Comparison of ENCODE assay signal across 8 mouse cellular contexts in the genomic region with DNA sequence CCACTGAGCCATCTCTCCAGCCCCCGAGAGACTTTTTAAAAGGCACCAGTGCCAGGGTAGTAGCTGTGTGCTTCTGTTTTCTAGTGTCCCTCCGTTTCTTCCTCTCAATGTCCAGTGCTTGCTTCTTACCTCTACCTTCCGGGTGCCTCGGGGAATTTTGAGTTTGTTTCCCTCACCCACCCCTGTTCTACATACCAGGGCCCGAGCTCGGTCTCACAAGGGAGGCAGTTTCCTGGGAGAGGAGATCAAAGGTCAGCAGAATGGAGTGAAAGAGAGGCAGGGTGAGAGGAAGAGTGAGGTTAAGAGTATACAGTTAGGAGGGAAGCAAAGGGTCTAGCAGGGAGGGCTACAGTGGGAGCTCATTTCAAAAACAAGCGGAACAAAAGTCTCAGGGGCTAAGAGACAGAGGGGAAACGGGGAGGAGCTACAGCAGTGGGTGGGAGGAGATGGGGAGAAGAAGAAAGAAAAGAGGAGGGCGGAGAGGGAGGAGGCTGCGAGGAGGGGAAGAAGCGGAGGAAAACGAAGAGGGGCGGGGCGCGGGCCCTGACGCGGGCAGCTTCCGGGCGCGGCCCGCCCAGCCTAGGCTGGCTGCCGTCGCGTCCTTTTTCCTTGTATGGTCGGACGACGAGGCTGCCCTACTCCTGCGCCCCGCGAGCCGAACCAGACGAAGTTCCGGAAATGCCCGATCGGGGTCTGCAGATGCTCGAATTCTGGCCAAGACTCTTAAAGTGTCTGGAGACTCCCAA. TPM values are rescaled to one million over a fixed set of nuclear protein-coding genes. Genes with fewer than 3 reads are reported as not detected.
A peak's percentile ranks its signal among the peaks of the same experiment; 100 is the strongest.
DNase-seq lines count a peak whose midpoint lies in the region; ATAC-seq and TF ChIP-seq lines count a peak whose summit lies in the region.

No protein-coding gene starts in this region.

- peak; percentile 96 for DNase-seq in R1 (ENCODE audit: low read depth, low spot score)
- peak; percentile 81 to 89 for DNase-seq in cerebellum, postnatal 10 days
- DNase-seq in frontal cortex, postnatal 14 days (ENCODE audit: low spot score in 2 of 2) = peak; percentile 65 to 67
- DNase-seq in left cerebral cortex, adult 2 months (ENCODE audit: extremely low spot score in 1 of 2, low spot score in 2 of 2) = peak; percentile 71 to 80
- peak; percentile 57 to 78 for DNase-seq in right cerebral cortex, adult 2 months (ENCODE audit: low spot score in 2 of 2)
- peak; percentile 95 for DNase-seq in urinary bladder, postnatal 14 days (ENCODE audit: low spot score)

- no peak; the same call in 1 of the 2 replicates for TF ChIP-seq CTCF in left cerebral cortex, adult 2 months (IDR thresholded peaks at IDR 0.05)

- no peaks in the 10 kb centered on the region for H3K9me3 ChIP-seq in hindbrain, embryonic 13.5 days

- peaks cover 11% of the 10 kb centered on the region for H3K27me3 ChIP-seq in hindbrain, embryonic 13.5 days

- H3K36me3 ChIP-seq in hindbrain, embryonic 13.5 days = no peaks in the 10 kb centered on the region

- ATAC-seq in hindbrain, embryonic 13.5 days (ENCODE audit: low FRiP score) = peak; percentile 16
- peak; percentile 24 for ATAC-seq in megakaryocyte, adult 5-6 weeks (ENCODE audit: poor library complexity, severe bottlenecking)

- H3K4me3 ChIP-seq in hindbrain, embryonic 13.5 days = peak overlapping the region; percentile 42
- H3K4me3 ChIP-seq in left cerebral cortex, adult 2 months = peak overlapping the region; percentile 54

- H3K4me1 ChIP-seq in hindbrain, embryonic 13.5 days (replicated peaks) = peaks cover 65% of the 10 kb centered on the region

- intact Hi-C loops in left cerebral cortex, adult 2 months (cut with DNase I) = no loop called here

- peak overlapping the region; percentile 90 for H3K27ac ChIP-seq in hindbrain, embryonic 13.5 days
- peak overlapping the region; percentile 91 for H3K27ac ChIP-seq in left cerebral cortex, adult 2 months

- peak overlapping the region; percentile 72 for H3K9ac ChIP-seq in hindbrain, embryonic 13.5 days

- WGBS in hindbrain, embryonic 13.5 days = under 1% methylated on average over 35 of the region's 36 CpGs

- H3K4me2 ChIP-seq in hindbrain, embryonic 13.5 days = peak overlapping the region; percentile 62

RNA-seq across cellular contexts. Expression of a gene that starts 3.0 kb away (rescaled TPM):
- 32.0 and 34.6 TPM in 2 replicates for polyA plus RNA-seq in hindbrain, embryonic 13.5 days (2015; fragmentation: Nextera tagmentation; extraction: Ambion mirVana)
- total RNA-seq in left cerebral cortex, adult 2 months (2021) = 1 to 10 TPM; 7.1 to 7.7 TPM
- total RNA-seq in megakaryocyte, adult 5-6 weeks (2015) = 11.5 and 15.2 TPM in 2 replicates
- 6.1 and 6.3 TPM in 2 replicates for total RNA-seq in megakaryocyte, adult 5-6 weeks (2017)

RNA-seq across cellular contexts. Expression of a gene that starts 4.7 kb away (rescaled TPM):
- 4.6 and 4.9 TPM in 2 replicates for polyA plus RNA-seq in hindbrain, embryonic 13.5 days (2015; fragmentation: Nextera tagmentation; extraction: Ambion mirVana)
- total RNA-seq in left cerebral cortex, adult 2 months (2021) = 1 to 10 TPM; 2.3 to 2.8 TPM
- 350 and 368 TPM in 2 replicates for total RNA-seq in megakaryocyte, adult 5-6 weeks (2015)
- 118 and 143 TPM in 2 replicates for total RNA-seq in megakaryocyte, adult 5-6 weeks (2017)

RNA-seq across cellular contexts. Expression of a gene that starts 17.2 kb away (rescaled TPM):
- polyA plus RNA-seq in hindbrain, embryonic 13.5 days (2015; fragmentation: Nextera tagmentation; extraction: Ambion mirVana) = 43.7 and 44.8 TPM in 2 replicates
- total RNA-seq in left cerebral cortex, adult 2 months (2021) = 10 to 100 TPM; 18.1 to 18.8 TPM
- total RNA-seq in megakaryocyte, adult 5-6 weeks (2015) = 14.7 and 15.4 TPM in 2 replicates
- total RNA-seq in megakaryocyte, adult 5-6 weeks (2017) = 9.0 and 9.4 TPM in 2 replicates

RNA-seq across cellular contexts. Expression of a gene that starts 17.4 kb away (rescaled TPM):
- 93.0 and 100 TPM in 2 replicates for polyA plus RNA-seq in hindbrain, embryonic 13.5 days (2015; fragmentation: Nextera tagmentation; extraction: Ambion mirVana)
- 10 to 100 TPM; 65.7 to 66.8 TPM for total RNA-seq in left cerebral cortex, adult 2 months (2021)
- 42.1 and 46.8 TPM in 2 replicates for total RNA-seq in megakaryocyte, adult 5-6 weeks (2015)
- 129 and 153 TPM in 2 replicates for total RNA-seq in megakaryocyte, adult 5-6 weeks (2017)

RNA-seq across cellular contexts. Expression of a gene that starts 24.9 kb away (rescaled TPM):
- polyA plus RNA-seq in hindbrain, embryonic 13.5 days (2015; fragmentation: Nextera tagmentation; extraction: Ambion mirVana) = 537 and 543 TPM in 2 replicates
- total RNA-seq in left cerebral cortex, adult 2 months (2021) = 100 to 1,000 TPM; 440 to 450 TPM
- total RNA-seq in megakaryocyte, adult 5-6 weeks (2015) = 2,258 and 2,353 TPM in 2 replicates
- 250 and 448 TPM in 2 replicates for total RNA-seq in megakaryocyte, adult 5-6 weeks (2017)

Comparison
In these comparisons a context has a peak if more than half of its experiments do, and no peak if none do; other contexts are left out.
1. Peak in every context shown above with its lines: DNase-seq, ATAC-seq, H3K4me3 ChIP-seq and H3K27ac ChIP-seq.
2. RNA of a gene that starts 4.7 kb away (total RNA-seq): 118 to 368 TPM in megakaryocyte, adult 5-6 weeks; 2.3 to 2.8 TPM in left cerebral cortex, adult 2 months; every median in the first group is over 10 times any median in the second.